Mouse (Mus musculus) embryonic stem cell, embryonic (primary cell): Measurements from ENCODE around the gene Fmo6.

Experiments
- CTCF ChIA-PET, 4 experiments: fragments of 300-600 bp in 2 of 4; fragments of 350-600 bp in 2 of 4; sonication (Branson Sonifier 250); formaldehyde crosslinking; loops; one replicate each; lab custom pipeline; 2022; ENCODE audit warnings: inconsistent platforms in 2 of 4; lab: Charles Lee
- POLR2A ChIA-PET, 4 experiments: fragments of 300-600 bp in 2 of 4; fragments of 350-600 bp in 2 of 4; sonication (Branson Sonifier 250); formaldehyde crosslinking; loops; one replicate each; lab custom pipeline; 2022; ENCODE audit warnings: antibody characterized with exemption in 4 of 4, inconsistent platforms in 1 of 4; lab: Charles Lee

Fmo6 gene

DNA sequence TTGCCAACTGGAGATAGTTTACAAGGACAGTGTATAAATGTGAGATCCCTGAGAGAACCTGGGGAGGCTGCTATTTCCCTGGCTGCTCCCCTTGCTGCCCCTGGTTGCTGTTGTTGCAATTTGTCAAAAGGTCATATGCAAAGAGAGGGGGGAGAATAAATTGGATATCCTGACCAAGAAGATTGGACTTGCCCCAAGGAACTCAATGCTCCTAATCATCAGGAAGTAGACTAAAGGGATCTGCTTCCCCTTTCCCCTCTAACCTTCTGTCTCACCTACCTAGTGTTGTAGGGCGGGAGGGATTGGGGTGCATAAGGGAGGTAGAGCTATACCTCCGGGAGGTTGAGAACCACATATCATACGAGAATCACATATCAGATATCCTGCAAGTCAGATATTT, 8.2 kb downstream of the Fmo6 start:
- ChIA-PET POLR2A (no interaction called here), CTCF (interaction anchor here in 1 of 4 experiments (0.6 kb wide), 1 partner anchor 297 kb away, joined by 3 read pairs; no protein-coding TSS in a partner anchor)

DNA sequence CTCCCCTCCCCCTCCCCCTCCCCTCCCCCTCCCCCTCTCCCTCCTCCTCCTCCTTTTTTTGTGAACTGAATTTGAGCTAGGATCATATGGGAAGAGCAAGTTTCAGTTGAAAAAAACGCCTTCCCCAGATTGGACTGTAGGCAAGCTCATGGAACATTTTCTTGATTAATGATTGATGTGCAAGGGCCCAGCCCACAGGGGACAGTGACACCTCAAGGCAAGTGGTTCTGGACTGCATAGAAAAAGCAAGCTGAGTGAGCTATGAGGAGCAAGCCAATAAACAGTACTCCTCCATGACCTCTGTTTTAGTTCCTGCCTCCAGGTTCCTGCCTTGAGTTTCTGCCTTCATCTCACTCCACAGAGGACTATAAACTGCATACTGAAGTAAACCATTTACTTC, 12.2 kb downstream of the Fmo6 start:
- CTCF ChIA-PET, result interaction anchor here in 1 of 4 experiments (0.6 kb wide), 1 partner anchor 162 kb away, joined by 3 read pairs; no protein-coding TSS in a partner anchor

DNA sequence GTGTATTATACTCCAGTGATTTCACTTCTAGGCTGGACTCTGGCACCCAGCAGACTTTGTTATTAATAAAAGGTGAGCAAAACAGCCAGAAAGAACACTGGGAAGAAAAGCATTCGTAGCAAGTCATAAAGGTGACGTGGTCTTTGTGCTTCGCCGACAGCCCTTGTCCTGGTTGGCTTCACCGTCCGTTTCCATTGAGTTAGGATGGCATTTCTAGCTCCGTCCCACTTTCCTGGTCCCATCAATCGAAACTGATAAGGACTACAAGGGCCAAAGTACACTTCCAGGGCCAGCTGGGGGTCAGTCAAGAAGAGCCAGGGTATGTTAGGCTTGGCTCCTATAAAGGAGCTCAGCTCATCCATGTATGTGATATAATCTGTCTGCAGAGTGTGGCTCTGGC, 20.7 kb downstream of the Fmo6 start:
- ChIA-PET POLR2A (no interaction called here), CTCF (no interaction called here)

More for the DNA sequence above, 12.2 kb downstream of the Fmo6 start:
- POLR2A ChIA-PET, result interaction anchor here in 1 of 4 experiments (0.6 kb wide), 1 partner anchor 381 kb away, joined by 3 read pairs; no protein-coding TSS in a partner anchor

- CTCF ChIA-PET, result no interaction called here
- POLR2A ChIA-PET, result no interaction called here
Observed at GRCm38 (mm10) chr1:162914932-162915556, 22.3 kb downstream of the Fmo6 start.

- CTCF ChIA-PET, result no interaction called here
- POLR2A ChIA-PET, result no interaction called here
Observed at GRCm38 (mm10) chr1:162912085-162912484, 25.2 kb downstream of the Fmo6 start.

GRCm38 (mm10) chr1:162901879-162902278, 35.4 kb downstream of the Fmo6 start:
- ChIA-PET POLR2A (no interaction called here), CTCF (no interaction called here)

DNA sequence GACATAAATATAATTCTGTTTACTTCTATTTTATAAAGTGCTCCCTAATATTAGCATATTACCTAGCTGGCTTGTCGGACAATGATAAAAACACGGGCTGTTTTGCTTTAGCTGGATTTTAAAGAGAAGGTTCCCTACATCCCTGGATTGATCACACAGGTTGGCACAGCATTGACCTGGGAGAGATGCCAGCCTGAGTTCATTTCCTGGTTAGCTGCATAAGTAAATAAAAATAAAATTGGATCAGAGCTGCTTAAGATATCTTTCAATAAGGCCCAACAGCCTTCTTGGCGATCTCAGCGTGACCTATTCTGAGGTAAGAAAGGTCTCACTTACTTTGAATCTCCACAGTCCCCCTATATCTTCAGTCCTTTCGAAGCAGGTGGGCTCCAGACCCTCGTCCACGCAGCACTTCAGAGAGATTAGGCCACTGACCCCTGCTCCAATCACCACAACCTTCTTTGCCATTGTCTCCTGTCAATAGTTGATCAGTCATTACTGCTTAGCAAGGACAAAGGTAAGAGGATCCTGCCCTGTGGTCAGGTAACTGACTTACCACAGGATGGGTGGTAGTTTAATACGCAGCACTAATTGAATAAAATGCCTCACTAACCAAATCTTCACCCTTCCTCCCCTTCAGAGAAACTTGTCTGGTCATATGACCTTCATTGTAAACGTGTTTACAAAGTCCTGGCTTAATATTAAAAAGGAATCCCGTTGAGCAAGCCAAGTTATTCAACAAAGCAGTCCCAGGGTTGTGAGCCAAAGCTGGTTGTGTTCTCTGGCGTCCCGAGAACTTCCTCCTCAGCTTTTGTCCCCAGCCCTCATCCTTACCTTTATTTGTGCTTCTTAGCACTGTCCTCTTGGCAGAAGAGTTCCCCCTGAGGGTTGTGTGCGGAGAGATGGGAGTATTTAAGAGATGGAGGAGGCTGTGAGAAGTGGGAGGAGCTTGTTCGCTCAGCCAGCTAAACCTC, 39.2 kb downstream of the Fmo6 start, which contains the start of gene Fmo2:
Gene Fmo2 (minus strand): TSS at position 889 of the 974 bp plus-strand sequence.
- CTCF ChIA-PET, result no interaction called here
- POLR2A ChIA-PET, result interaction anchor here in 1 of 4 experiments (0.7 kb wide), 1 partner anchor 40 kb away, joined by 3 read pairs; no protein-coding TSS in a partner anchor

DNA sequence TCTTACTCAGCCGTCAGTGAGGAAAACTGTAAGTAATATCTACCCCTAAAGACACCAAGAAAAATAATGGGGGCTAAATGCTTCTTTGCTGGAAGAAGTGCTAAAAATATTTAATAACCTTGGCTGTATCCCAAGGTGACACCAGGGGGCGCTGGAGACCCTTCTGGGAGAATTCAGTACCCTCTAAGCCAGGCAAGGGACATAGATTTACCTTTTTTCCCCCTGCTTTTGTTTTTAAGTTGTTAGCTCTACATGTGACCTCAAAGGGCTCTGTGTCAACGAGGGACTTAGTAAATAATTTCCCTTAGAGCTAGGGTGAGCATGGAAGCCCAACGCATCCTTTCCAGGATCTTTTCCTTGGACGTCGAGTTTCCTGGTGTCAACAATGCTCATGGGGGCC, 41.4 kb downstream of the Fmo6 start:
- ChIA-PET CTCF (no interaction called here), POLR2A (interaction anchor here in 1 of 4 experiments (0.6 kb wide), 1 partner anchor 418 kb away, joined by 4 read pairs; no protein-coding TSS in a partner anchor)

- ChIA-PET POLR2A (no interaction called here), CTCF (no interaction called here)
Observed at GRCm38 (mm10) chr1:162893014-162893413, 44.3 kb downstream of the Fmo6 start.

DNA sequence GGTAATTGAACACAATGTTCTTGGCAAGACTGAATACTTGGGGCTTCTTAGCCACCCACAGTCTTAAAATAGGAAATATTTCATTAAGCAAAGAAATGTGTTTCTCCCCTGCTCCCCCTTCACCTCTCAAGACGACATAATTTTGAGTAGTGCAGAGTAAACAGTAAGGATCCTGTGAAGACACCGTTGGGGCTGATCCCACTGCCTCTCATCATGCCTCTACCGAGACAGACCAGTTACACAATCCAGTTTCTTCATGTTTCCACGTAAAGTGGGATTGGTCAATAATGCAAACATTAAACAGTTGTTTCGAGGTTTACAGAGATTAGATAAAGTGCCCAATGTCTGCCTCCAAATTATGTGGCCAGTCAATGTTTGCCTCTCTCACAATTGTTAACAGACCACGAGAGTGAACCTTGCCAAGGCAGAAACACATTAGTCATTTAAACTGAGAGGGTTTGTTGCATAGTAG, 45.3 kb downstream of the Fmo6 start:
- CTCF ChIA-PET, result no interaction called here

DNA sequence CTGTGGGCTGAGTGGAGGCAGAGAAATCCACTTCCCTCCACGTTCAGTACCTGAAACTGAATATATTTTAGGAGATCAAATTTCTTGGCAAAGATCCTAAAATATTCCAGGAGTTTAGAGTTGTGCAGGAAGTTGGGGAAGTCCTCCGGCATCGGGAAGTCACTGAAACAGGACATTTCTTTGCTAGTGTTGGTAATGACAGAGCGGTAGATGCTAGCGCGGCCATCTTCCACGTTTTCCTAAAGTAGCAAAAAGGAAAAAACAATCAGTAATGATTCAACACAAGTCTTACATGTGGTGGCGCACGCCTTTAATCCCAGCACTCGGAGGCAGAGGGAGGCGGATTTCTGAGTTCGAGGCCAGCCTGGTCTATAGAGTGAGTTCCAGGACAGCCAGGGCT, 48.7 kb downstream of the Fmo6 start:
- ChIA-PET POLR2A (no interaction called here), CTCF (no interaction called here)

More for the DNA sequence above, 45.3 kb downstream of the Fmo6 start:
- POLR2A ChIA-PET, result no interaction called here

GRCm38 (mm10) chr1:162887644-162888043, 49.7 kb downstream of the Fmo6 start:
- ChIA-PET POLR2A (no interaction called here), CTCF (no interaction called here)

DNA sequence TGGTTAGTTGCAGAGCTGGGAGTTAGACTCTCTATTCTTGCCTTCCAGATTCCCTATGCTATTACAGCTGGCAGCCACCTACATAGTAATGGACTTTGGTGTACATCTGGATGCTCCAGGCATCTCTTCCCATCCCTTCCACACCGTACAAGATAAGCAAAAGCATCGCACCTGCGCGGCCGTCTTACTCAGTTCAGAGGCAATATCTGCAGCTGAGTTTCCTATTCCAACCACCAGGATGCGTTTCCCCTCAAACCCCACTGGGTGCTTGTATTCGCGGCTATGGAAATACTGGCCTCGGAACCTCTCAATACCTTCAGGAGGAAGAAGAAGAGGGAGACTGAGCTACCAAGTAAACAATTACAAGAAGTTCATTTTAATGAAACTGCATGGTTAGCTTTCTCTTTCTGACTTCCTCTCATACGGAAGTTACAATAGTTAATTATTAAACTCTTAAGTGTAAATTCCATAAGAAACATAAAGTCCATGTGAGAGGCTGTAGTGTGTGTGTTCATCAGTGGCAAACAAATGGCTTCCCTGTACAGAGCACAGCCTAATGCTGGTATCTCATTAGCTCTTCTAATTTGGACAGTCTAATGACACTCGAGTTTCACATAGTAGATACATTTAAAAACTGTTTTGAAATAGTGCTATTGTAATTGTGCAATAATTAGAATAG, 51.0 kb downstream of the Fmo6 start:
- CTCF ChIA-PET, result no interaction called here
- POLR2A ChIA-PET, result no interaction called here

GRCm38 (mm10) chr1:162882681-162883080, 54.6 kb downstream of the Fmo6 start:
- CTCF ChIA-PET, result no interaction called here

DNA sequence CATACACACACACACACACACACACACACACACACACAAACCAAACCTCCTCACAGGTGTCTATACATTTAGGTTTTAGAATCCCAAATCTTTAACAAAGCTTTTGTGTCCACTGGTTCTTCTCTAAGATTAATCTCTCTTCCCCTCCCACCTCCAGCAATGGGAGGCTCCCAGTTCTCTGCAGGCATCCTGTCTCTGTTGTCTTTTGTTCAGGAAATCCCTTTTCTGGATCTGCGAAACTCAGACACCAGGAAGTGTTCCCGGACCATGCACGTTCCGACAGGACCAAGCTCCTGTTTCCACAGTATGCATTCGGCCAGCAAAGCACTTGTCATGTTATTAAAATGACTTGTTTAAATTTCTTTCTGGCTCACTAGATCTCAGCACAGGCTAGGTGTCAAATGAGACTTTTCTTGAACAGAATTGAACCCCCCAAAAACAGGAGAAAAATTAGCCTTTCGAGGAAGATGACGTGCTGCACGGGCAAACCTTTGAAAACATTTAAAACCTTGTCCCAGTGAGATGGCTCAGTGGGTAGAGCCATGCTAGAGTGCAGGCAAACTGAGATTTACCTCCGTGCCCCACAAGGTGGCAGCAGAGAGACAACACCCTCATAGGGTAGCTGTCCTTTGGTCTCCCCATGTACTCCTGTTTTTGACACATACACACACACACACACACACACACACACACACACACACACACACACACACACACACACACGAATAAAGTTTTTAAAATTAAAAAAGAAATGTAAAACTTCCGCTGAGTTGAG, 57.5 kb downstream of the Fmo6 start:
- POLR2A ChIA-PET, result interaction anchor here in 1 of 4 experiments (0.6 kb wide), 1 partner anchor 1307 kb away, joined by 5 read pairs; no protein-coding TSS in a partner anchor
- CTCF ChIA-PET, result interaction anchor here (0.5 to 1.8 kb wide), 27 partner anchors 9 to 1986 kb away, joined by 3 to 13 read pairs (median 4); partner anchors contain the start of gene Fmo1 (in 1 of the 4)

More at GRCm38 (mm10) chr1:162882681-162883080, 54.6 kb downstream of the Fmo6 start:
- POLR2A ChIA-PET, result no interaction called here

DNA sequence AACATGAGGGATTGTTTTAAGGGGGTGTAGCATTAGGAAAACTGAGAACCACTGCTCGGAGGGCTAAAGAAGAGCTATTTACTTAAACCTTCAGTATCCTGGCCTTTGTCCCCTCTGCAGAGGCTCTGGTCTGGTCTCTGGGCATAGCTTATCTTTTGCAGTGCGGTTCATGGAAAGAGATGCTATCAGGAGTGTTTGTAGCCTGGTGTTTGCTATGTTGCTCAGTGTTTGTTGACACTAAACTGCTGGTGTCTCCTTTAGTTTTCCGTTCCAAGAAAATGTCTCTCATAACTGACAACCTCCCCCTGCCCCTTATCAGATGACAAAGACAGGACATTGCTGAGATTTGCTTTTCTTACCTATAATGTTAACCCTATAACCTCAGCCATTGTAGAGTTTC, 62.2 kb downstream of the Fmo6 start:
- ChIA-PET CTCF (no interaction called here), POLR2A (no interaction called here)

DNA sequence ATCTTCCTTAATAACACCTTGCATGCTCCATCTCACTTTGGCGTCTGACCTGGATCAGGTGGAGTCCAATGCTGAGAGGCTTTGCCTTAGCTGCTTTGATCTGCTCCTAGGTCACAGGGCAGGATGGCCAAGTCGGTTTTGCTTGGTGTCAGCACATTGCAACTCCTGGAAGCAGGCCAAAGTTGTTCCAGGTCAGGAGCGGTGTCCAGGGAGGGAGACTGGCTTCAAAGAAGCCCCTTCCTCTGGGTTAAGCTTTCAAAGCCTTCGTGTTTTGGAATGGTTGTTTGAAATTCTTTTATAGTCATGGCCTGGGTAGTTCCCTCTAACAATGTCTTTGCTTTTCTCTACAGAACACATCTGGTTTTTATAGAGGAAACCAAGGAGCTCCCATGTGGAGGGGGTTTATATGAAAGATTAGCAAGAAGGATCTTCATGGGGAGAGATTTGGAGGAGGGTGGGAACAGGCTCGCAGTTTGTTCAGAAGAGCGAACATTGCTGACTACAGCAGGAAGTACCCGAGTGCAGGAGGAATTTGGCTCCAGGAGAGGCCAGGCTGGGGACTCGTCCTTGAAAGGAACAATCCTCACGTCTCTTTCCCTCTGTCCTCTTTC, 65.5 kb downstream of the Fmo6 start:
- ChIA-PET CTCF (no interaction called here), POLR2A (no interaction called here)

- ChIA-PET CTCF (interaction anchor here in 1 of 4 experiments (0.5 kb wide), 1 partner anchor 9 kb away, joined by 7 read pairs; no protein-coding TSS in a partner anchor), POLR2A (no interaction called here)
Observed at GRCm38 (mm10) chr1:162870978-162871377, 66.3 kb downstream of the Fmo6 start.
